Mouse (Mus musculus) T-cell, adult 2 months (primary cell): ENCODE data around the gene Thsd4.

Experiments used
- DNase-seq: peaks from one replicate; pipeline ENCODE4 v3.0.0; 2022; ENCODE audit warnings: low spot score

Thsd4 gene

DNA sequence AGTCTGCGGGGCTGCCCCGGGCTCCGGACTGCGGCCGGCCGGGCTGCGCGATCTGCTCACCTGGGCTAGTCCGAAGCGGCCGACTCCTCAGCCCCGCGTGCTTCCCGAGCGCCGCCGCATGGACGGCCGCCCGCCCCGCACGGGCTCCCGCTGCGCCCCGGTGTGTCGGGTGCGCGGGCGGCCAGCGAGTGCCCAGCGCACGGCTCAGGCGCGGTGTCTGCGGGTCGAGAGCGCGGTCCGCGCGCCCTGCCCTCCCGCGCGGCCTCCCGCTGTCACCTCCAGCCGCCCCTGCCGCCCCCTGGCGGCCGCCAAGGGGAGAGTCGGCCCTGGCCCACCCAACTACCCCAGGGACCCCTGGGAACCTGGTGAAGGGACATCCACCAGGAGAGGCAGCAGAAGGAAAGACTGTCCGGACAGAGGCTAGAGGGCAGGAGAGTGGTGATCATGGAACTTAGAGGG lies at the start of gene Thsd4:
Gene Thsd4, minus strand, starts transcription at position 241 of the 459 bp plus-strand sequence.
- no peak for DNase-seq

DNA sequence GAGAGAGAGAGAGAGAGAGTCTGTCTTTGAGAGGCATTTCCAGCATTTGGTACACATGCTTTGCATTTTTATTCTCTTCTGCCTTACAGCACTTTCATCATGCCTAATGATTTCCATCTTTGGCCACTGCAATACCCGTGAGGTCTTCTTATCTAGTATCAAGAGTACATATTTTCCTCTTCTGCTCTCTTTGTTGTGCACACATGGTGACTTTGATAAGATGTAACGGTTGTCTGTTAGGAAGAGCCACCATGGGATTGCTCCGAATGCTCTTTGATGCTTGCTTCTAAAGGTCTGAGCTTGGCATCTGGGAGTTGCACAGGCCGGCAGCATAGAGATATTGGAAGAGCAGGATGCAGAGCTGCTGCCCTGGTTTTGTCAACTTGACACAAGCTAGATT lies 49.2 kb upstream of the Thsd4 start:
- no peak for DNase-seq

DNA sequence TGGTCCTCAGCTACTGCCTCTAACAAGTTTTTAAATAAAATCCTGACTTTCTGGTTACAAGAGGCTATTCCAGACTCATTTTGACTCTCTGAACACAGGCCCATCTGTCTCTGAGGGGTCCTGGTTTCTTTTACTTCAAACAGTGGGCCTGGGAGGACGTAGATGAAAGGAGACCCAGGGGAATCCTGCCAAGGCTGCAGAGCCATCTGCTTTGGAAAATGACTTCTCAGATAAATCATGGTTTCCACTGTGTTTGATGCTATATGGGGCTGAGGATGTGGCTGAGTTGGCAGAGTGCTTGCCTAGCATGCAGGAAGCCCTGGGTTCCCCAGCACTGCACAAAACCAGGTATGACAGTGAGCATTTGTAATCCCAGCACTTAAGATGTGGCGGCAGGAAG lies 47.5 kb upstream of the Thsd4 start:
- no peak for DNase-seq

DNA sequence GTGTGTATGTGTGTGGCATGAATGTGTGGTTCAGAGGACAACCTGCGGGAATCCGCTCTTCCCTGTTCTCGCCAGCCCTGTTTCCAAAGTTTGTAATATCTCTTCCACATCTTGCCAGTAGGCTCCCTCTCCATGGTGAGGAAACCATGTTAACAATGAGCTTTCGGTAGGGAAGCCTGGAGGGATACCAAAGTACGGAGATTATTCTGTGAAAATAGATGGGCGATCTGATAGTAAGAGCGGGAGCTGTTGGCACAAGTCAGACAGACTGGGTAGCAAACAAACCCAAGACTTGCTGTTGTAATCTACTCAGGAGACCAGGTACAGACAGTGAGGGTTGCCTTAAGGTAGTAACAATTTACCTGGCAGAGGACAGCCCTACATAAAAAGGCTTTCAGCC lies 42.0 kb upstream of the Thsd4 start:
- DNase-seq, result no peak

DNA sequence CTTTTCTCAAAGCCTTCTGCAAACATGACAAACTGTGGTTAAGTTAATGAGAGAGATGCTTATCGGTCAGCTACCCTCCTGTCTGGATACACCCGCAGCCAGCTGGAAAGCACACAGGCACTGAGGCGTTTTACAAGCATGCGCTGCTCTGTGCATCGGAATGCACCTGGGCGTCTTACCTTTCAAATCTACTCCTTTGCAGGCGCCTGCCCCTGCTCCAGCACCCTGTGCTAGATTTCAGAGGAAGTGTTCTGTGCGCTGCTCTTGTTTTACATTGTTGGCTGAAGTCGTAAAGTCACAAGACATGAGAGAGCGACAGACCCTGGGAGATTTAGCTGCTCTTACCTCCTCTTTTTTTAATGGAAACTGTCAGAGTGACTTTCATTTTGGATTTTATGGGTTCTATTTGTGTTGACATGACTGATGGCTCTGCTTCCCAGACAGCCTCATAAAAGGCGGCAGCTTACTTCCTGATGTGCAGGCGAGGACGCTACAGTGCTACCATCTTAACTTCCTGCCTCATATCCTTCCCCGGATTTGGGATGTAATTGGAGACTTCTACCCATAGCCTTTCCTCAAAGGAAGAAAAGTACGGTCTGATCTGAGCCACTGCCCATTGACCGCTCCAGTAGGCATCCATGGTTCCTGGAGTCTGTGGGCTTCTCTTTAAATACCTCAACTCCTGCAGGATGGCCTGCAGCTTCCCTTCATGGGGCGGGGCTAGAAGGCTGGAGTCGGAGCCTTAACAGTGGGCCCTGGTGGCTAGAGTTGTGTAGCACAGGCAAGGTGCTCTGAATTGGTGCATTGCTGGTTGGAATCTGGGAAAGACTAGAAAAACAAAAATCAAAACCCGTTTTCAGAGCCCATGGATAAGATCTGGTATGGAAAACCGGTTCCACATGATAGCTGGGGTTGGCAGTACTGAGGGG lies 40.9 kb upstream of the Thsd4 start:
- DNase-seq, result no peak

DNA sequence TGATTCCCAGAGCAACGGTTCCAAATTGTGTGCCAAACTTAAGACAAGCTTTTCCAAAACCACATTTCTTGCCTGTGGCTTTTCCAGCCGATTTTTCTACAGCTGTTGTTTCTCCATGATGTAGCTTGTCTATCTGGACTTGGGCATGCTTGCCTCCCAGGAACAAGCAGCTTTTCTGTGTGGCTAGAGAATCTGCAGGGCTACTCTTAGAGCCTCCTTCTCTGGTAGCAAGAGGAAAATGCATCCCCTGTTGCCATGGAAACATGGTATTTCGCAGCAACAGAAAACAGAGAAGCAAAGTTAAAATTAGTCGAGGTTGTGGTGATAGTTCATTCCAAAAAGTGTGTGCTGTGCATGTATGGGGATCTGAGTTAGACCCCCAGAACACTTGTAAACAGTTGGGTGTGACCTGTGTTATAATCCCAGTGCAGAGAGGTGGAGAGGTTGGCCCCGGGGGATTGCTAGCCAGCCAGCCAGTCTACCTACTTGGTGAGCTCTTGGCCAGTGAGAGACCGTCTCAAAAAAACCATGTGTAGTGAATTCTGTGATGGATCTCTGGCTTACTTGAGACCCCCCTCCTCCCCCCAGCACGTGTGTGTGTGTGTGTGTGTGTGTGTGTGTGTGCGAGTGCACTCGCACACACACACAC lies 39.9 kb upstream of the Thsd4 start:
- no peak for DNase-seq

DNA sequence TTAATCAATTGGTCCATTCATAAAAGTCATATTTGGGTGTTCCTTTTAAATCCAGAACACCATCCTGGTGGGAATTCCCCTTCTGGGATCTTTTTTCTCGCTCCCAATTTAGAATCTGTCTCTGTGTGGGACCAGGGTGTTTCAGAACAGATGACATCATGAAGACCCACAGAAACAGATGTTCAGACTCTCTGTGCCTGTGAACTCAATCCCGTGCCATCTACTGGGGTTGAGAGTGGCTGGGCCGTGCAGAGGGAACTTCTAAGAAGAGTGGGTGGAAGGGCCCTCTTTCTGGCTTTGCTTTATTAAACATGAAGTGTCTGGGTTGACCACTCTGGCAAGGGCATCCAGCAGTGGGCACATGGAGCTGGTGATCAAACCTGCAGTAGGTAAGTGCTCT lies 36.7 kb upstream of the Thsd4 start:
- DNase-seq, result no peak

DNA sequence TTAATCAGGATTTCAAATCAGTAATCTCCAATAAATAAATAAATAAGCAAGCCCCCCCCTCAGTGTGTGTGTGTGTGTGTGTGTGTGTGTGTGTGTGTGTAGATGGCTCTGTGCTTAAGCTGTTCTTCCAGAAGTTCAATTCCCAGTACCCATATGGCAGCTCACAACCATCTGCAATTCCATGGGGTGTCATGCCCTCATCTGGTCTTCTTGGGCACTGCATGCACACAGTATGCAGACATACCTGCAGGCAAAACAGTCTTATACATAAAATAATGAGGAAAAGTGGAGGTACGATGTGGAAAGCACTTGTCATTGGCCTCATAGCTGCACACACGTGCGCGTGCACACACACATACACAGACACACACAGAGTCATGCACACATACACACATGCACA lies 29.4 kb upstream of the Thsd4 start:
- no peak for DNase-seq

DNA sequence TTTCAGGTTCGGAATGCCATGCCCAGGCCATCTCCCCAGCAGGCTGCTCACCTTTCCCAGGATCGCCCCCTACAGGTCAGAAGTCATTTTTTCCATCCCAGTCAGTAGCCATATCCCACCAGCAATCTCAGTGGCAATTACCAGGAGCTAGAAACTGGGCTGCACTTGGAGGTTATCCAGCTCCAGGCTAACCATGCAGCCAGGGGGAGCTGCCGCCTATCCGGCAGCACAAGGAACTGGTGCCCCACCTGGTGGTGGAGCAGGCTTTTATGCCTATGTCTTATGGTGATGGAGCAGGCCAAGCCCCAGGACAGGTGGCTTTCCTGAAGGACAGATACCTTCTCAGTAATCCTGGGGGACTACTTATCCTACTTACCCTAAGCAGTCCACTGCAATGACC lies 26.3 kb upstream of the Thsd4 start:
- DNase-seq, result no peak

DNA sequence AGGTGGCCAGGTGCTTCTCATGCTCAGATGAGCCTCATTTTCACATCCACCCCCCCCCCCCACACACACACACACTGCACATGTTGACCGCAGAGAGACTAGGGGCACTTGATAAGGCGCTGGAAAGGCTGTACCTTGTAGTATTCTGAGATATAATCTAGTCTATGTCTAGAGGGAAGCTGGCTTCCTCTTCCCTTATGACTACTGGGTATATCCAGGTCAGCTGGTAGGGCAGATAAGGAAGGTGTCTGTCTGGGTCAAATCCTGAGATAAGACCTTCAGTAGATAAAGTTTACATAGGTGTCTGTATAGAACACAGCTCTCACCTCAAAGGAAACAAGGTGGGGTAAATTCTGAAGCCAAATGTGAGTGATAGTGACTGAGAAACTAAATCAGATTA lies 24.3 kb upstream of the Thsd4 start:
- no peak for DNase-seq

DNA sequence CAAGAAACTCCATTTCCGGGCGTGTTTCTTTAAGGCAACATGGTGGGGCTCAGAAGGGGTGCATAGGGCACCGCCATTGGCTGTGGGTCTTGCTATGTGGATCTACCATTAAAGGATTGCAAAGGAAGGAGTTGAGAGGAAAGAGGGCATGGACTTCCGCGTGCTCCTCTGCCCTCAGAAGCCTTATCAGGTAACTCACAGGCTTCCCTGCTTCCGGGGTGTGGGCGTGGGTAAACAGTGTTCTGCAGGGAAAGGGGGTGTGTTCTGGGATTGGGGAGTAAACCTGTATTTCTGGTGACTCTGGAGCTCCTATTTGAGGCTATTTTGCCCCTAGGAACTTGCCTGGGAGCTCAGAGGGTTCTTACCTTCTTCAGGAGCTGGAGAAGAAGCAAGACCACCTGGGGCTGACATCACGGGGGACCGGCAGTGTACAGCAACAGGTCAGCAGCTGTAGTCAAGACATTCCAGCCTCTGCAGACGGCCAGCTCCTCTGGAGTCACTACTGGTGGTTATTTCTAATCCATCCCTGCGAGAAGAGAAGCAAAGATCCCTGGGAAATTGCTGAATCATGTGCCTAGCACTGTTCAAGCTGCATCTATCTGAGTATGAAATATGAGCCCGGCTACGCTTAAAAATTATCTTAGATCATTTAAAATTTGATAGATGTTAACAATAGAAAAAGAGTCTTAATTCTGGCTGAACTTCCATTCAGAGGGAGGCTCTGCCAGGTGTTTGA lies 23.7 kb upstream of the Thsd4 start:
- DNase-seq, result no peak

DNA sequence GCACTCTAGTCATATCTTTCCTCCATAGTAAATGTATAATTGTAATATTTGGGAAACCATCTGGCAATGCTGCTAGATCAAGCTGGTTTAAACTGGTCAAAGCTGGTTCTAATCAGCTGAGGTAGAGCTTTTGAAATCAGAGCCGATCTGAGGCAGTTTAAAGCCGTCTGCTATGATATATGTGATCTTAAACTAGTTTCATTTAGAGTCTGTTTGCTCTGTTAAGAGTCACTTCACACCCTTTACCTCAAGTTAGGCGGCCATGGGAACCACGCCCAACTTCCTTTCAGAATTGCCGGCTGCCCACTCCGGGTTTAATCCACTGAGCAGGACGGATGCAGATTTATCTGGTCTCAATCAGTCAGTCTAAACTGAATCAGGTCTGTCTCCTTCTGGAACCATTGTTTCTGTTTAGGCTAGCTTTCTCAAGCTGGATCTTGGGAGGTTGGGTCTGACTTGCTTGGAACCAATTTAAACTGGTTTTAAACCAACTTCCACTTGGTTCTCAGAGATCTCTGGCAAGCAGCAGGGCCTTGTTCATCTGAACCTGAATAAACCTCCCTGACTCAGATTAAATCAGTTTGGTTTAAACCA lies 21.7 kb upstream of the Thsd4 start:
- DNase-seq, result no peak

DNA sequence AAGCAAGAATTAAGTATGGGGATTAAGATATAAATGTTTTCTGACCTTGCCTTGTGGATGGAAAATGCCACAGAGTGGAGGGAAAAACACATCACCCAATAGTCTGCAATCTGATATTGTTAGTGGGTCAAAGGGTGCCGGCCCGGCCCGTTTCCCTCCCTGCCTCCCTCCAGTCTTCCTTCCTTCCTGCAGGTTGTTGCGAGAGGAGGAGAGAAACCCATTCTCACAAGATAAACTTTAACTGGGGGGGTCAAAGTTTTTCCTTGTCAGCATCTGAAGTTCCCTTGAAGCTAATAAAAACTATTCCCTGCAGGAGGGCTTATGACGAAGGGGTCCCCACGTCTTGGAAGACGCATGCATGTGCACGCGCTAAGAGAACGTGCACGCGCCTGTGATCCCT lies 8.5 kb upstream of the Thsd4 start:
- no peak for DNase-seq

DNA sequence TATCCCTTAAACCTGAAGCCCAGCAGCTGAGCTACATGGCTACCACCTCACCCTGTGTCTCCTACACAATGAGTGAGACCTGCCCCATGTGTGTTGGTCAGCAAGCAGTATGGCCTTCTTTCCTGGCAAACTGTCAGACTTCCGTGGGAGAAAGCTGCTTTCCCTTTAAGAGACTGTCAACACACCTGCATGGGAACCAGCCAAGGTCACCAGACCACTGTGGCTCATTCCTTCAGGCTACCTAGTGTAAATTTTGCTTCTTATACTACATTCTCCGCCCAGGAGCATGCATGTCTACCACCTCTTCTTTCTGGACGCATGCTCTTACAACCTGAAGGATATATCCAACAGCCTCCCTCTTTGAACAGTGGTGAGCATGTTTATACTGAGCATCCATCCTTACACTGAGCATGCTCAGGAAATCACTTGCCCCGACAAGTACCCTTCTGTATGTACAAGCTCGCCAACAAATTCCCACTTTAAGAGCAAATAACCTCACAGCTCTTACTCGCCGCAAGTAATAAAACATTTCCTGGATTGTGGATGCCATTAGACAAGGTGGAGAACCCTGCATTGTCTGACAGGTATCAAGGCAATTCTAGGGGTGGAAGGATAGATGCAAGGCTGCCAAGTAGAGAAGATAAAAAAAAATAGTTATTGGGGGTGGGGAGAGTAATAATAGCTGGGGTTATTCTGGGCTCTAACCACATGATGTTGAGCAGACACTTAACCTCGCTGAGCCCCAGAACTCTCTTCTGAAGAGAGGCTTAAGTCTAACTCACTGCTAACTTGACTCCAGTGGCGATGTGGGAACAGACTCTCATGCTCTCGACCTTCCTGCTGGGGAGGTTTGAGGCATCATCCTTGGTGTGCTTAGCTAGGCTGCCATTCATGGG lies 7.8 kb upstream of the Thsd4 start:
- no peak for DNase-seq

DNA sequence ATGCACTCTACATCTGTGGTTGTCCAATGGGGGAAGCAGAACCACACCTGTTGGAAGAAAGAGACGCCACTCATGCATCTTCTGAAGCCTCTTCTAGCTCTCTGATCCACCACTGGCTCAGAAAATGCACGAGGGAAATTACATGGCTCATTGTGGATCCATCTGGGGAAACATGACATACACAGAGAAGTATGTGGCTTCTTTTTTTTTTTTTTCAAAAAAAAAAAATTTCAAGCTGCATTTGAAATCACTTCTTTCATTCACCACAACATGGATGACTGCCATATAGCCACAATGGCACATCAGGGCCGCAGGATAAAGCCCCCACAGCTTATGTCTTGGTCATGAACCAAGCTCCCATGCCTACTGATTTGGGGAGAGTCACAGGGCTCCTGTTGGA lies 6.4 kb upstream of the Thsd4 start:
- no peak for DNase-seq

DNA sequence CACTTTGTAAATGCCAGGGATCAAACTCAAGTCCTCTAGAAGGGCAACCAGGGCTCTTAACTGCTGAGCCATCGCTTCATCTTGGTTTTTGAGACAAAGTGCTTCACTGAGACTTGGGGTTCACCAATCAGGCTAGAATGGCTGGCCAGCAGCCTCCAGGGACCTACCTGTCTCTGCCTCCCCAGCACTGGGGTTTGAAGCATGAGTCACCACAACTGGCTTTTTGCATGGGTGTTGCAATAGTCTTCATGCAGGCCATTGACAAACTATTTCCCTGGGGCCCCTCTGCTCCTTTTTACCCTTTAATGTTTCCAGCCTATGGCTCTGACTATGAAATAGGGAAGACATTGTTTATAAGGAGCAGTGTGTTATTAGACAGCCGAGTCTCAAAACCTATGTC lies 6.0 kb upstream of the Thsd4 start:
- no peak for DNase-seq

DNA sequence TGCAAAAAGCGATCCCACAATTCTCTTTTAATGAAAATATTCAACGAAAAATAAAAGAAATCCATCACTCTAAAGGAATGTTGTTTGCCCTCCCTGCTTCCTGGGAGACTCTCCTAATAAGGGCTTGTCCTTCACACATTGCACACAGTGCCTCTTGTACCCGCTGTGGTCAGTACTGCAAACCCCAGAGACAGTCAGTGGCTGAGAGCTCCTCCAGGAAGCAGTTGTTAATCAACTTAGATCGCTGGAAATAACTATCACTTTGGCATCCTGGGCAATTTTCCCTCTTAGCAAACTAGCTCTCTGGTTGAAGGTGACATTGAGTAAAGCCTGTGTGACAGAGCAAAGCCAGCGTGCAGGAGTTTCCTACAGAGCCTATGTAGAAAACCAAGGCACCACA lies 5.2 kb upstream of the Thsd4 start:
- DNase-seq, result no peak

DNA sequence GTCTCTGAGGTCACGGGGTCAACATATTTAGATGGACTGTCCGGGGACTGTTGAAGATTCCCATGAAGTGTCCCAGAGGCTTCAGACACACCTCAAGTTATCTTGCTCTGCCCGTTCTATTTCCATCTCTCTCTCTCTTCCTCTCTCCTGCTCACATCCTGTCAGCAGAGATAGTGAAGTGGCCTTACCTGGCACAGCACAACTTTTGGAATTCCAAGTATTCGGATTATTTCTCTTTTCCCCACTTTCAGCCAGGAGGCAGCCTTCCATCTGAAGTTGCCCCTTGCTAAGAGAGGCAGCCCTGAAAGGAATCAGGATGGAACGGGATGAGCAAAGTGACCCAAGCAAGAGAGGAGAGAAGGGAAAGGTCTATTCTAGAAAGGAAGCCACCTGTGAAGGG lies 4.3 kb upstream of the Thsd4 start:
- no peak for DNase-seq

DNA sequence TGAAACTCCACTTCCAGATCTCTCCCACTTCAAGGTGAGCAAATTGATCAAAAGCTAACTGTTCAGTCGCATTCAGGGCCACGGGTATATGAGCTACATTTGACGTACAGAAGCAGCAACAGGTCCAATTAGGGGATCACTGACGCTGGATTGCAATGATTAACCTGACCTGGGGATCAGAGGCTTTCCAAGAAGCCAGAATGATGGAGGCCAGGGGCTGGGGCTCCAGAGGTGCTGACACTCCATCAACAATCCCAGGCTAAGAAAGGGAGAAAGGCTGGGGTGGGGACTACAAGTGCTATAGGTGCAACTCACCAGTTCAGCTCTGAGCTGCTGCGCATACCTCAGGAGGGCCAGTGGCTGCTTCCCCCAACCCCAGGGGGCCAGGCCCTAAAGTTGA lies 703 bp downstream of the Thsd4 start:
- DNase-seq, result no peak

DNA sequence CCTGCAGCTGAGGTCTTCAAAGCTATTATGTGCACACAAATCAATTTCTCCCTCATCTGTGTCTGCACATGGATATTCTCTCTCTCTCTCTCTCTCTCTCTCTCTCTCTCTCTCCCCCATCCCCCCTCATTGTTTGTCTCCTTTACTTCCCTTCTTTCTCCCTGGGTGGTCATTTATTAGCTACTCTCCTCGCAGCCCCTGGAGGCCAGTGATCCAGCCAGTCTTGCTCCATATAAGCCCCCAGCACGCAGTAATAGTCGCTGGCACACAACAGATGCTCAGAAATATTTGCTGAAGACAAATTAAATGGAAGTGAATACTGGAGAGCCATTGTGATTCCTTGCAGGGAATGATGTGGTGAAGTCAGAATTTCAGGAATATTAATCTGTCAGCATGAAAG lies 2.2 kb downstream of the Thsd4 start:
- DNase-seq, result no peak

DNA sequence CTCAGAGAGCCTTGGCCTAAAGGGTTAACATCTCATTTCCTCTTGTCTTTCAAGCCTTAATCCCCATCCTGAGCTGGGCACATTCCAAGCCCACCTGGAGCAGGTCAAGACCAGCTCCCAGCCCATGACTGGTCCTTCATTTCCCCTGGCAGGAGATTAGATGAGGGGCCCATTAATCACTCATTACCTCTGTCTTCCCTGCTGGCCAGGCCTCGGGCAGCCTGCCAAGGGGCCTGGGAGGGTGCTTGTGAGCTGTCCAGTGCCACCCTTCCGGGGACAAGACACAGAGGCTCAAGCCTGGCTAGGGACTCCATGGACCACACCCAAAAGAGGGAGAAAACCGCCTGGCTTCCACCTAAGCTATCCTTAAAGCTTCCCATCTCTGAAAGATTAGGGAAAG lies 3.6 kb downstream of the Thsd4 start:
- no peak for DNase-seq

DNA sequence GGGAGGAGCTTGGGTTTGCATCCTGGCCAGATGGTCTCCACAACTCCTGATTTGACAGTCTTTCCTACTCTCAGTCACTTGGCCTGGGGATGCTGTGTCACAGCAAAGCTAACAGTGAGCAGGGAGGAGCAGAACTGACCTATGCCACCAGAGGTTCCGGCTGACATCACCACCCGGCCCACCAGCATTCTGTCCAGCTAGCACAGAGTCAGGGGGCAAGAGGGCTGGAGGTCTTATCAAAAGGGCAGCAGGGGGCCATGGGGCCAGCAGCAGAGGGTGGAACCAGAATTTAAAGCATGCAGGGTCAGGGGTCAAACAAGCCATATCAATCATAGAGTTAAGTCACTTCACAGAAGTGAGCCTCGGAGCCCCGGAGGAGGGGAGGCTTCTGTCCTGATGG lies 4.7 kb downstream of the Thsd4 start:
- DNase-seq, result no peak
